Mouse (Mus musculus): ENCODE results near the gene Pakap. TPM values are rescaled to one million over a fixed set of nuclear protein-coding genes. Genes with fewer than 3 reads are reported as not detected.

Gene Pakap
- polyA plus RNA-seq, 1 experiment from 2014 or later = 12.7 TPM

DNA sequence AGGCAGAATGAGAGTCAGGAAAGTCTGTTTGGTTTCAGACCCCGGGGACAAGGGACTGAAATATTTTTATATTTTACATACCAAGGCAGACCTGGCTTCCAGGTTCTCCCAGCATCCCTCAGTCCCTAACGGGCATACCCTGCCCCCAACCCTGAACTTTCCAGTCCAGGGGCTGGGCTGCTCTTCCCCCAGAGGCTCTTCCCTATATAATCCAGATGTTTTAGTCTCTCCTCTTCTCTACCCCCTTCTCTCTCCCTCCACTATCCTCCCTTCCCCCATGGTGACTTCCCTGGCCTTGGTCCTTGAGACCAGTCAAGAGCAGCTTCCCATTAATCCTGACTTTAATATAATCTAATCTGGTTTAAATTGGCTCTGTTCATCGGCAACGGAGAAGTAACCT, 212.4 kb downstream of the Pakap start:
- Histone ChIP-seq H3K27ac (ENCODE audit: low read length) (no peak overlapping the region), H3K27me3 (ENCODE audit: control insufficient read depth, insufficient read depth, low read depth, low read length) (peaks cover 3% of the 10 kb centered on the region; the same call in 1 of the 2 replicates), H3K36me3 (ENCODE audit: control insufficient read depth, insufficient read depth, low read length) (no peaks in the 10 kb centered on the region), H3K4me3 (ENCODE audit: low read depth, low read length) (no peak overlapping the region), H3K9ac (ENCODE audit: low read depth, low read length) (no peak overlapping the region), H3K9me3 (replicated peaks; ENCODE audit: control insufficient read depth, low read length, poor library complexity, severe bottlenecking) (no peaks in the 10 kb centered on the region), H3K4me2 (ENCODE audit: low read length) (no peak overlapping the region), H3K4me1 (ENCODE audit: control insufficient read depth, insufficient read depth, low read length) (peaks cover 20% of the 10 kb centered on the region)
- no peak for ATAC-seq
- 30% methylated on average over 4 of the region's 4 CpGs for WGBS

DNA sequence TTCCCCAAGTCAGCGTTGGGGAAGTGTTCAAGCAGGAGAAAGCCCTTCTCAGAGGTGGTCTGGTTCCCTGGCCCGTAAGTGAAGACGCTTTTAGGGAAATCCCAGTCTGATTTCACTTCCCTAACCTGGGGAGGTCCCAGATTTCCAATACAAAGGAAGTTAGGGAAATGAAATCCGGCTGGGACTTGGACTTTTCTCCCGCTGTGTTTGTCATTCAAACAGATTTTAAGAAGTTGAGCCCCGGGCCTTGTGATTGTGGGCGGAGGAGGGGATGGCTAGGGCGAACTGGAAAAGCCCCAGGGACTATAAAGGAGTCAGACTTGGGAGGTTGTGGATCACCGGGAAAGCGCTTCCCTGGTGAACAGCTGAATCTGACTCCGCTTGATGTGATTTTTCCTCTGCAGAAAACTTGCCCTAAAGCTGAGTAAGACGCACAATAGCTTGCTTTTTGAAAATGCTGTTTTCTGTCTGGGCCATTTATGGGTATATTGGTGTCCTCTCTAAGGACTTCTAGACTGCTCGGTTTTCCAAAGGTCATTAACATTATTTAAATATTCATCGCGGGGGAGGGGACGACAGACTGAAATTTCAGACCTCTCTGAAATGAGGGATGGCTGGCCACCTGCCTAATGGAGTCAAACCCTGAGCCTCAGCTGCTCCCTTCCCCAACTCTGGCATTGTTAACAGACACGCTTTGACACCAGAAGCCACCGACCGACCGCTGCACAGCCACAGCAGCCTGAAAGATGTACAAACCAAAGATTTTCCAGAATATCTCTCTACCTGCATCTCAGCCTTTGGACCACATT, 213.1 kb downstream of the Pakap start:
- 4% methylated on average over 20 of the region's 20 CpGs for WGBS
- no peak overlapping the region for H3K27ac ChIP-seq (ENCODE audit: low read length)
- H3K4me2 ChIP-seq (ENCODE audit: low read length) = 0 out of 2 replicates have a peak overlapping the region, but pooled peaks have one; percentile 15
- peaks cover 3% of the 10 kb centered on the region; the same call in 1 of the 2 replicates for H3K27me3 ChIP-seq (ENCODE audit: control insufficient read depth, insufficient read depth, low read depth, low read length)
- H3K9ac ChIP-seq (ENCODE audit: low read depth, low read length) = no peak overlapping the region
- H3K4me1 ChIP-seq (ENCODE audit: control insufficient read depth, insufficient read depth, low read length) = peaks cover 20% of the 10 kb centered on the region
- H3K36me3 ChIP-seq (ENCODE audit: control insufficient read depth, insufficient read depth, low read length) = no peaks in the 10 kb centered on the region
- no peak overlapping the region for H3K4me3 ChIP-seq (ENCODE audit: low read depth, low read length)
- no peaks in the 10 kb centered on the region for H3K9me3 ChIP-seq (replicated peaks; ENCODE audit: control insufficient read depth, low read length, poor library complexity, severe bottlenecking)
- no peak for ATAC-seq

DNA sequence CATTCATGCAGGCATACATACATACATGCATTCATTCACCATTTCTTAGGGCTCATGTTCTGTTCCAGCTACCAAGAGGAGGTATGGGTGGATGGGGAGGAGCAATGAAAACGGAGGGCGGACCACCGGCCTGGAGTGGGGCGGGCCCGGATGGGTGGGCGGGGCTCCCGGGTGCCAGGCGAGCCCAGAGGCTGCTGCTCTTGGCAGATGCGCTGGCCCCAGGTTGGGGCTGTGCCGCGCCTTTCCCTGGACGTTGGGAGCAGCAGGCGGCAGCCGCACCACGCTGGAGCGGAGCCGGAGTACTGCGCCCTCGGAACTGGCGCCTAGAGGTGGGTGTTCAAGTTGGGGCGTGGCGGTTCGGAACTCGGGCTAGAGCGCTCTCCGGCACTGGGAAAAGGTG, 214.0 kb downstream of the Pakap start:
- ATAC-seq = peak; percentile 79
- H3K27ac ChIP-seq (ENCODE audit: low read length) = no peak overlapping the region

DNA sequence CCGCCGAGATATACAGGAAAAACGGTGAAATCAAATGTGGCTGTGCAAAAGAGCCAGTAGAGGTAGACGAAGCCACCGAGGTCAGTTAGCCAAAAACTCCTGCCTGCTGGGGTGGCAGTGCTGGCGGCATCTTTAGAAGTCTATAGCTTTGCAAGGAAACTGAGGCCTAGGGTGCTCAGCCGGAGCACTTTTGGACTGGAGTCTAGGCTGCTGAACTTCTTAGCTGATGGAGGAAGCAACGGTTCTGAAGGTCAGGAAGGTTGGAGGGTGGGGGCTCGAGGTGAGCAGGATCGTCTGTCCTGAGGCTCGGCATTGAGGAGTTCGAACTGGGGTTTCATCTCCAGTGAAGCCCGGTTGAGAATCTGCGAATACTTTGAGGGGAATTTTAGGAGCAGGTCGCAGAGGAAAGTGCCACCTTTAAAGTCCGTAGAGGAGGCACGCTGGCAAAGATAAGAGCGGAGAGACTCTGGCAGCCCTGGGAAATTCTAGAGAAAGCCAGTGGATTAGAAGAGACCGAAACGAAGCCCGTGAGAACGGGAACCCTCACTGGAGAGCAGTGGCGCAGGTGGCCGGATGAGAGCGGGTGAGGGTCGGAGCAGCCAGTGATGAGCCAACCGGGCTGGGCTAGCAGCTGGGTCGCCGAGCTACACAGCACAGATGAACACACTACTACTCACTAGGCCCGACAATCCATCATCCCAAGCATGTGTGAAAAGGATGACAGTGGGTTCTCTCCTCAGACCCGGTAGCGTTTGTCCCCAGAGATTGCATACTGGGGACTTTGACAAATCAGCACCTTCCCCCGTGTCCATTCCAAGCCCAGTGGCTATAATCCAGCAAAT, 214.8 kb downstream of the Pakap start:
- Histone ChIP-seq H3K4me1 (ENCODE audit: control insufficient read depth, insufficient read depth, low read length) (peaks cover 20% of the 10 kb centered on the region), H3K27me3 (ENCODE audit: control insufficient read depth, insufficient read depth, low read depth, low read length) (peaks cover 3% of the 10 kb centered on the region; the same call in 1 of the 2 replicates), H3K27ac (ENCODE audit: low read length) (no peak overlapping the region), H3K4me2 (ENCODE audit: low read length) (peak overlapping the region; percentile 90), H3K9me3 (replicated peaks; ENCODE audit: control insufficient read depth, low read length, poor library complexity, severe bottlenecking) (no peaks in the 10 kb centered on the region), H3K4me3 (ENCODE audit: low read depth, low read length) (peak overlapping the region; percentile 53), H3K36me3 (ENCODE audit: control insufficient read depth, insufficient read depth, low read length) (no peaks in the 10 kb centered on the region), H3K9ac (ENCODE audit: low read depth, low read length) (peak overlapping the region; percentile 70)
- peak; percentile 62 for ATAC-seq
- 3% methylated on average over 33 of the region's 33 CpGs for WGBS

More for the DNA sequence above, 214.0 kb downstream of the Pakap start:
- H3K9ac ChIP-seq (ENCODE audit: low read depth, low read length) = peak overlapping the region; percentile 70
- peak overlapping the region; percentile 53 for H3K4me3 ChIP-seq (ENCODE audit: low read depth, low read length)
- no peaks in the 10 kb centered on the region for H3K9me3 ChIP-seq (replicated peaks; ENCODE audit: control insufficient read depth, low read length, poor library complexity, severe bottlenecking)
- peaks cover 20% of the 10 kb centered on the region for H3K4me1 ChIP-seq (ENCODE audit: control insufficient read depth, insufficient read depth, low read length)
- H3K4me2 ChIP-seq (ENCODE audit: low read length) = peak overlapping the region; percentile 90
- 2% methylated on average over 21 of the region's 26 CpGs for WGBS
- H3K27me3 ChIP-seq (ENCODE audit: control insufficient read depth, insufficient read depth, low read depth, low read length) = peaks cover 3% of the 10 kb centered on the region; the same call in 1 of the 2 replicates
- H3K36me3 ChIP-seq (ENCODE audit: control insufficient read depth, insufficient read depth, low read length) = no peaks in the 10 kb centered on the region

DNA sequence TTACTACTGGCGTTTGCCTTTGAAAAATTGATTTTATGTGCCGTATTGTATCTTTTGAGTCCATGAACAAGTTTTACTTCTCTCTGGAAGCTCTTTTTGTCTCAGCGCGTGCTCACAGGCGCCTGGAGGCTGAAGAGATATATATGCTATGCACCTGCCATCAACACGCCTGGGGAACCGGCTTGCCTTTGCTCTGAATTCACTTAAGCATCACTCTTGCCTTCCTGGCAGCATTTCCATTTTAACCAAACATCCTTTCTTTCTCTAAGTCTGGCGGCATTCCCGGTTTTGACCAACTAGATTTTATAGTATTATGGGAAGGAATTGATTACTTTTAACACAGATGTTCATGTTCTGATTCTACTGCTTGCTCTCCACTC, 215.4 kb downstream of the Pakap start:
- Histone ChIP-seq H3K9me3 (replicated peaks; ENCODE audit: control insufficient read depth, low read length, poor library complexity, severe bottlenecking) (no peaks in the 10 kb centered on the region), H3K27ac (ENCODE audit: low read length) (no peak overlapping the region), H3K9ac (ENCODE audit: low read depth, low read length) (no peak overlapping the region; the same call in 1 of the 2 replicates), H3K4me3 (ENCODE audit: low read depth, low read length) (peak overlapping the region; percentile 53), H3K4me2 (ENCODE audit: low read length) (peak overlapping the region; percentile 90), H3K27me3 (ENCODE audit: control insufficient read depth, insufficient read depth, low read depth, low read length) (peaks cover 3% of the 10 kb centered on the region; the same call in 1 of the 2 replicates), H3K36me3 (ENCODE audit: control insufficient read depth, insufficient read depth, low read length) (no peaks in the 10 kb centered on the region), H3K4me1 (ENCODE audit: control insufficient read depth, insufficient read depth, low read length) (peaks cover 20% of the 10 kb centered on the region)
- 32% methylated on average over 9 of the region's 9 CpGs for WGBS
- no peak for ATAC-seq

DNA sequence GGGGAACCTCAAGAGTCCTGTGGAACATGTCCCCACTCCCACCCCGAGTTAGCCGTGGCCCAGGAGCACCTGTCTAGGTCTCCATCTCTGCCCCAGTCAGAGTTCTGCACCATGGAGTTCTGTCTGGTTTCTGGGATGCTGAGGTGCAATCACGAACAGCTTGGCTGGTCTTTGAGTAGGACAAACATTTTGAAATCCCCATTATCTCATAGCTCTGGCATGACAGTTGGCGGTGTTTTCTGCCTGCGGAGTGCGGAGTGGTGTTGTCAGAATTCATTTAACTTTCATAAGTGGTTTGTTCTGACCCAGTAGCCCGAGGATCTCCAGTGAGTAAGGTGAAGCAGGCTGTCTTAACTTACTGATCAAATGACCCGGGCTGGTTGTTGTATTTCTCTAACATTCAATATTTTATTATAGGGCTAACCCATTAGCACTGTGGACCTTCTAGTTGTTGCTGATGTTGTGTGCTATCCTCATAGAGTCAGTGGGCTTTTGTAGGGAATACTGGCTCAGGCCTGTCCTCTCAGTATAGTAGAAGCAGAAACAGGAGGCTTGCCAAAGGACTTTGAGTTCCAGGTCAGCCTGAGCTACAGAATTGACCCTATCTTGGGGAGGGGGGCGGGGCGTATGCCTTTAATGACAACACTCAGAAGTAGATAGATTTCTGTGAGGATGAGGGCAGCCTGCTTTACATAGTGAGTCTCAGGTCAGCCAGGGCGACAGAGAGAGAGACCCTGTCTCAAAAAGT, 216.0 kb downstream of the Pakap start:
- ATAC-seq = no peak
- no peak overlapping the region for H3K27ac ChIP-seq (ENCODE audit: low read length)
- WGBS = 76% methylated on average over 11 of the region's 11 CpGs

DNA sequence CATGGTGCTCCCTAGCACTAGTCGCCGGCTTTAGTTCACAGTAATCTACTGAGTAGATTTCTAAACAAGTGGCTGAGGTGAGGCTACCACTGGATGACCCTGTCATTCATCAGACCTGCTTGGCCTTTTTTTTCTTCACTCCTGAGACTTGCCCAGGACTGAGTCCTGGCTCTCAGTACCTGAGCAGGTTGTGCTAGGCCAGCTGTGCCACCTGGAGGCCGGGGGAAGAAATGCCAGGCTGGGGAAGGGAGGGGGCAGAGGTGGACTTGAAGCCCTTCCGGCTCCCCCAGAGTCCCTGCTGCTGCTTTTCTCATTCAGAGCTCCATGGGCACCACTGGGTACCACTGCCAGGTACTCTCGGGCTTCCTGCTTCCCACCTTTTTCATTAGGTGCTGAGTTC, 220.7 kb downstream of the Pakap start:
- no peaks in the 10 kb centered on the region for H3K36me3 ChIP-seq (ENCODE audit: control insufficient read depth, insufficient read depth, low read length)
- H3K4me2 ChIP-seq (ENCODE audit: low read length) = no peak overlapping the region
- H3K27ac ChIP-seq (ENCODE audit: low read length) = no peak overlapping the region
- H3K4me1 ChIP-seq (ENCODE audit: control insufficient read depth, insufficient read depth, low read length) = peaks cover 4% of the 10 kb centered on the region; the same call in 1 of the 2 replicates
- H3K9ac ChIP-seq (ENCODE audit: low read depth, low read length) = no peak overlapping the region
- H3K9me3 ChIP-seq (replicated peaks; ENCODE audit: control insufficient read depth, low read length, poor library complexity, severe bottlenecking) = no peaks in the 10 kb centered on the region
- ATAC-seq = no peak
- WGBS = 67% methylated on average over 5 of the region's 5 CpGs
- H3K4me3 ChIP-seq (ENCODE audit: low read depth, low read length) = no peak overlapping the region
- peaks cover 3% of the 10 kb centered on the region; the same call in 1 of the 2 replicates for H3K27me3 ChIP-seq (ENCODE audit: control insufficient read depth, insufficient read depth, low read depth, low read length)

More for the DNA sequence above, 216.0 kb downstream of the Pakap start:
- H3K4me2 ChIP-seq (ENCODE audit: low read length) = no peak overlapping the region; the same call in 1 of the 2 replicates
- H3K9me3 ChIP-seq (replicated peaks; ENCODE audit: control insufficient read depth, low read length, poor library complexity, severe bottlenecking) = no peaks in the 10 kb centered on the region
- peaks cover 20% of the 10 kb centered on the region for H3K4me1 ChIP-seq (ENCODE audit: control insufficient read depth, insufficient read depth, low read length)
- H3K27me3 ChIP-seq (ENCODE audit: control insufficient read depth, insufficient read depth, low read depth, low read length) = peaks cover 3% of the 10 kb centered on the region; the same call in 1 of the 2 replicates
- H3K9ac ChIP-seq (ENCODE audit: low read depth, low read length) = no peak overlapping the region
- no peaks in the 10 kb centered on the region for H3K36me3 ChIP-seq (ENCODE audit: control insufficient read depth, insufficient read depth, low read length)
- no peak overlapping the region for H3K4me3 ChIP-seq (ENCODE audit: low read depth, low read length)

DNA sequence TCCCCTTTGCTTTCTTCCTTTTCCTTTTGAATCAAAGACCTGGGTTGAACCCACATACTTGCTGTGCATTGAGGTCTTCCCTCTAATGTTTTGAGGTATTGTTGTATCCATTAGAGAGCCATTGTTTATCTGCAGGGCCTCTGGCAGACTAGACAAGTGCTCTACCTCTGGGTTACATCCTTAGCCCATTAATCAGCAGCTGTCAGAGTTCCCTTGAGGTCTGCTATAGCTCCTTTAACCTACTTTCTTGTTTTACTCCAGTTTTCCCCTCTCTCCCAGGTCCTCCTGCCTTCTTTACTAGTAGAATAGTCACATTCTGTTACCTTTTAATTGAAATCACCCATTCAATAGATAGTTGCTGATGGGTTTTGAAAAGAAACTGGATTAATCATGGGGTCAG, 221.1 kb downstream of the Pakap start:
- H3K4me3 ChIP-seq (ENCODE audit: low read depth, low read length) = no peak overlapping the region
- H3K36me3 ChIP-seq (ENCODE audit: control insufficient read depth, insufficient read depth, low read length) = no peaks in the 10 kb centered on the region
- no peaks in the 10 kb centered on the region for H3K9me3 ChIP-seq (replicated peaks; ENCODE audit: control insufficient read depth, low read length, poor library complexity, severe bottlenecking)
- peaks cover 3% of the 10 kb centered on the region; the same call in 1 of the 2 replicates for H3K27me3 ChIP-seq (ENCODE audit: control insufficient read depth, insufficient read depth, low read depth, low read length)
- no peak overlapping the region for H3K9ac ChIP-seq (ENCODE audit: low read depth, low read length)
- H3K4me1 ChIP-seq (ENCODE audit: control insufficient read depth, insufficient read depth, low read length) = 0 out of 2 replicates have a peak, but pooled peaks cover 2% of the 10 kb centered on the region
- H3K27ac ChIP-seq (ENCODE audit: low read length) = no peak overlapping the region
- no peak overlapping the region for H3K4me2 ChIP-seq (ENCODE audit: low read length)
- no peak for ATAC-seq
